Comparison of ENCODE assay signal across 25 mouse cellular contexts in the genomic region with DNA sequence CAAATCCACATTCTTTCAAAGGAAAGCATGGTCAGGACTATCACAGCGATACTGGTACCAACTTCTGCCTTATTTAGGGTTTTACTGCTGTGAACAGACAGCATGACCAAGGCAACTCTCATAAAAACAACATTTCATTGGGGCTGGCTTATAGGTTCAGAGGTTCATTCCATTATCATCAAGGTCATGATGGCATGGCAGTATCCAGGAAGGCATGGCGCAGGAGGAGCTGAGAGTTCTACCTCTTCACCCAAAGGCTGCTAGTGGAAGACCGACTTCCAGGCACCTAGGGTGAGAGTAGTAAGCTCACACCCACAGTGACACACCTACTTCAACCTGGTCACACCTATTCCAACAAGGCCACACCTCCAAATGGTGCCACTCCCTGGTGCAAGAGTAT. TPM values are rescaled to one million over a fixed set of nuclear protein-coding genes. Genes with fewer than 3 reads are reported as not detected.
"Had no signal": no experiment of that assay in that cellular context is flagged by ENCODE, and none has a peak within 500 bp of the region (broad histone marks: within the 10 kb centered on the region; RNA-seq: fewer than 3 reads in every experiment).

No protein-coding gene starts in this region.

RNA-seq across cellular contexts. Expression of gene Speer4d, which starts 2.7 kb away (rescaled TPM):
- polyA plus RNA-seq: heart, embryonic 10.5 days; heart, embryonic 12.5 days; heart, embryonic 14.5 days; heart, embryonic 15.5 days; heart, embryonic 16.5 days; heart, postnatal 0 days; hindbrain, embryonic 10.5 days; hindbrain, embryonic 11.5 days; hindbrain, embryonic 12.5 days; hindbrain, embryonic 13.5 days; hindbrain, embryonic 15.5 days; hindbrain, embryonic 16.5 days; hindbrain, postnatal 0 days; inflammation-experienced regulatory T-cells, adult 6 months; intestine, embryonic 14.5 days; intestine, embryonic 15.5 days; intestine, embryonic 16.5 days; intestine, postnatal 0 days; kidney, adult 2 months; kidney, embryonic 14.5 days; kidney, embryonic 15.5 days; kidney, embryonic 16.5 days; kidney, postnatal 0 days; large intestine, adult 2 months had no signal

RNA-seq across cellular contexts. Expression of gene Gm21083, which starts 39.1 kb away (rescaled TPM):
- polyA plus RNA-seq: heart, embryonic 13.5 days; heart, embryonic 16.5 days; heart, postnatal 0 days; hindbrain, embryonic 10.5 days; hindbrain, embryonic 11.5 days; hindbrain, embryonic 12.5 days; hindbrain, embryonic 13.5 days; hindbrain, embryonic 15.5 days; hindbrain, embryonic 16.5 days; hindbrain, postnatal 0 days; inflammation-experienced regulatory T-cells, adult 6 months; intestine, postnatal 0 days; kidney, adult 2 months; kidney, embryonic 14.5 days; kidney, embryonic 15.5 days; kidney, embryonic 16.5 days; kidney, postnatal 0 days; large intestine, adult 2 months had no signal

RNA-seq across cellular contexts. Expression of gene 4930572O03Rik, which starts 40.7 kb away (rescaled TPM):
- polyA plus RNA-seq: heart, embryonic 10.5 days; heart, embryonic 12.5 days; heart, embryonic 13.5 days; heart, embryonic 14.5 days; heart, embryonic 15.5 days; heart, embryonic 16.5 days; heart, postnatal 0 days; hindbrain, embryonic 10.5 days; hindbrain, embryonic 11.5 days; hindbrain, embryonic 12.5 days; hindbrain, embryonic 13.5 days; hindbrain, embryonic 15.5 days; hindbrain, embryonic 16.5 days; hindbrain, postnatal 0 days; inflammation-experienced regulatory T-cells, adult 6 months; intestine, embryonic 14.5 days; intestine, embryonic 15.5 days; intestine, embryonic 16.5 days; intestine, postnatal 0 days; kidney, adult 2 months; kidney, embryonic 14.5 days; kidney, embryonic 15.5 days; kidney, embryonic 16.5 days; kidney, postnatal 0 days; large intestine, adult 2 months had no signal
